Mouse (Mus musculus) ES-Bruce4 (cell line): ENCODE measurements at regions not wholly inside any gene's neighbourhood (a gene's known extent, or its start where the extent isn't known, plus 50 kb on each side); places are given as distances from the start of the nearest gene placed in this dataset.

Experiments used
- H3K27ac ChIP-seq: 2 replicates; pipeline ENCODE4 v1.5.1; 2012; ENCODE audit warnings: low read length, inconsistent platforms; ENCODE audit not compliant: insufficient read depth
- H3K27me3 ChIP-seq: 2 replicates; pipeline ENCODE4 v1.6.1; 2012; ENCODE audit warnings: mild to moderate bottlenecking, low read length, inconsistent platforms; ENCODE audit not compliant: control insufficient read depth, poor library complexity, insufficient read depth, severe bottlenecking
- H3K36me3 ChIP-seq: 2 replicates; pipeline ENCODE4 v1.6.1; 2012; ENCODE audit warnings: inconsistent platforms, mild to moderate bottlenecking, low read length, moderate library complexity; ENCODE audit not compliant: control insufficient read depth, poor library complexity, insufficient read depth, severe bottlenecking
- H3K4me1 ChIP-seq: one replicate; pipeline ENCODE4 v1.8.1; 2011; ENCODE audit warnings: low read length; ENCODE audit not compliant: control insufficient read depth, insufficient read depth
- H3K4me3 ChIP-seq: 2 replicates; pipeline ENCODE4 v1.5.1; 2011; ENCODE audit warnings: low read depth, mild to moderate bottlenecking, low read length
- H3K9ac ChIP-seq: 2 replicates; pipeline ENCODE4 v1.6.1; 2012; ENCODE audit warnings: low read depth, mild to moderate bottlenecking, inconsistent platforms; ENCODE audit not compliant: poor library complexity, severe bottlenecking
- H3K9me3 ChIP-seq: replicated peaks from 2 replicates; pipeline ENCODE4 v1.6.1; 2012; ENCODE audit warnings: mild to moderate bottlenecking, low read length, inconsistent platforms; ENCODE audit not compliant: control insufficient read depth, poor library complexity, insufficient read depth, severe bottlenecking
- CTCF ChIP-seq: IDR thresholded peaks from one replicate; pipeline ENCODE4 v1.8.1; 2011; ENCODE audit warnings: low read depth, low read length
- EP300 ChIP-seq: IDR thresholded peaks from 2 replicates; pipeline ENCODE4 v1.6.1; 2011; ENCODE audit warnings: low read depth, low read length; ENCODE audit not compliant: insufficient read depth
- POLR2A ChIP-seq: IDR thresholded peaks from one replicate; pipeline ENCODE4 v1.8.1; 2011; ENCODE audit warnings: low read length; ENCODE audit not compliant: insufficient read depth

DNA sequence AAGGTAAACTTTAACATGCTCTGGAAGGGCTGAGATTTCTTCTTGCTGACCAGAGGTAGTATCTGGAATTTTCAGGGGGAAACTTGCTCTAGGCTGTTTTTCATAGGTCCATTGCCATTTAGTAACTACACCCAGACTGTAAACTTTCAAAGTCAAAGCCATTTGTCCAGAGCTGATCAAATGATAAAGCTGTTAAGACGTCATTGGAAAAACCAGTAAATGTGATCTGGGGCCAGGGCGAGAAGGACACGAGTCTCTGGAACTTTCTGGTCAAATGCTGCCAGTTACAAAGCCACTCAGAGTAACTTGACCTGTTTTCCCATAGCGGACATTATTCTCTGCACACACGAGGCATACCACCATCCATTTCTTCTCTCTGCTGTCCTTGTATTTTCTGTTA is 148.9 kb upstream of the Tsc22d1 start:
- no peaks in the 10 kb centered on the region for H3K4me1 ChIP-seq
- H3K27ac ChIP-seq, result no peak overlapping the region
- H3K36me3 ChIP-seq, result no peaks in the 10 kb centered on the region
- no peak for TF ChIP-seq POLR2A
- no peak for TF ChIP-seq CTCF
- no peak for TF ChIP-seq EP300
- H3K9me3 ChIP-seq, result peaks cover 3% of the 10 kb centered on the region; the same call in 1 of the 2 replicates
- no peak overlapping the region for H3K4me3 ChIP-seq
- H3K27me3 ChIP-seq, result peaks cover 1% of the 10 kb centered on the region; the same call in 1 of the 2 replicates
- H3K9ac ChIP-seq, result no peak overlapping the region

GRCm38 (mm10) chr14:76266249-76266648 is 148.5 kb upstream of the Tsc22d1 start:
- Histone ChIP-seq H3K9me3 (peaks cover 3% of the 10 kb centered on the region; the same call in 1 of the 2 replicates), H3K4me3 (no peak overlapping the region), H3K27ac (0 out of 2 replicates have a peak overlapping the region, but pooled peaks have one; percentile 43), H3K36me3 (no peaks in the 10 kb centered on the region), H3K27me3 (peaks cover 1% of the 10 kb centered on the region; the same call in 1 of the 2 replicates), H3K9ac (no peak overlapping the region), H3K4me1 (no peaks in the 10 kb centered on the region)
- TF ChIP-seq EP300 (no peak), POLR2A (no peak), CTCF (peak; percentile 54)

DNA sequence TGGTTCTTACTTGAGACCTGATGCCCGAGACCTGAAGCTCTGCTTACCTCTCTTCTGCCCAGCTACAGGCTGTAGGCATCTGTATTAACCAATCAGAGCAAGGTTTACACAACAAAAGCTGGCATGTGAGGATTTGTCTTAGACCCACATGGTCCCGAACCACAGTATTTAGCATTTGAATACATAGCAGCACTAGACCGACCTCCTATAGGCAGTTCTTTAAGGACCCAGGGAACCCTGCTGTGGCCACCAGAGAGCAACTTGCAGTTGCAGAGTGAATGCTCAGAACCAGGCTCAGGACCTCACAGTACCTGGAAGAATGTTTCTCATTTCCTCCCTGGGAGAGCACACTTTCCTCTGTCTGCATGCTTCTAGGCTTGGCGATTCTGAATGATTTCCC is 147.7 kb upstream of the Tsc22d1 start:
- TF ChIP-seq CTCF (no peak), EP300 (peak; percentile 63; the same call in 1 of the 2 replicates)
- Histone ChIP-seq H3K9me3 (peaks cover 3% of the 10 kb centered on the region; the same call in 1 of the 2 replicates), H3K9ac (no peak overlapping the region), H3K36me3 (no peaks in the 10 kb centered on the region), H3K27ac (0 out of 2 replicates have a peak overlapping the region, but pooled peaks have one; percentile 43), H3K4me3 (no peak overlapping the region), H3K27me3 (peaks cover 1% of the 10 kb centered on the region; the same call in 1 of the 2 replicates), H3K4me1 (no peaks in the 10 kb centered on the region)

DNA sequence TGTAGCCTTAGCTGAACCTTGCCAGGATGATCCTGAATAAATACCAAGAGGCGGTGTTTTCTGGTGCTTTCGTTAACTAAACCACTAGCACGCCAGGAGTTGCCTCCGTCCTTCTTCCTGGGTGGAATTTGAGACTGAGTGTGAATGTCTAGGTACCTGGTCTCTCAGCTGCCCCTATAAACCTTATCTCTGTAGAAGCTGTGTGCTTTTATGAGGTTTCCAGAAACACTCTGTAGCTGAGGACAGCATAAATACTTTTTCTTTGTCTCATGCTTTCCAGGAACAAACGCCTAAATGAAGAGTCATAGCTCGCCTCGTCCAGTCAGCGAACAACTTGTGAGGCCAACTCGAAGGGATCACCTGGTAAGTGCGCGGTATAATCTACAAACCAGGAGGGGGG is 143.6 kb upstream of the Tsc22d1 start:
- Histone ChIP-seq H3K9ac (no peak overlapping the region), H3K4me3 (no peak overlapping the region), H3K4me1 (no peaks in the 10 kb centered on the region), H3K27ac (no peak overlapping the region), H3K9me3 (no peaks in the 10 kb centered on the region), H3K36me3 (no peaks in the 10 kb centered on the region), H3K27me3 (peaks cover 1% of the 10 kb centered on the region; the same call in 1 of the 2 replicates)
- TF ChIP-seq POLR2A (no peak), EP300 (no peak), CTCF (no peak)

DNA sequence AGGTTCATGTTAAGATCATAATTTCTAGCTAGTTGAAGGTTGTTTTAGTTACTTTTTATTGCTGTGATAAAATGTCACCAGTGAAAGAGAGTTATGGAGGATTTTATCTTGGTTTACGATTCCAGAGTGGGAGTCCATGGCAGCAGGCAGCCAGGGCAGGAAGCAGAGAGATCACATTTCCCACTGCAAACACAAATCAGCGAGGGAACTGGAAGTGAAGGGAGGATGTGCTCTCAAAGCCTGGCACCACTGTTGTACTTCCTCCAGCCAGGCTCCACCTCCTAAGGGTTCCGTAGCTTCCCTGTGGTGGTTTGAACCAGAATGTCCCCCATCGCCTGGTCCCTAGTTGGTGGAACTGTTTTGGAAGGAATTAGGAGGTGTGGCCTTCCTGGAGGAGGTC is 141.9 kb upstream of the Tsc22d1 start:
- H3K27me3 ChIP-seq, result no peaks in the 10 kb centered on the region
- no peaks in the 10 kb centered on the region for H3K9me3 ChIP-seq
- no peak overlapping the region for H3K9ac ChIP-seq
- no peaks in the 10 kb centered on the region for H3K4me1 ChIP-seq
- H3K36me3 ChIP-seq, result no peaks in the 10 kb centered on the region
- TF ChIP-seq EP300 (no peak), CTCF (no peak), POLR2A (no peak)
- no peak overlapping the region for H3K27ac ChIP-seq
- H3K4me3 ChIP-seq, result no peak overlapping the region

DNA sequence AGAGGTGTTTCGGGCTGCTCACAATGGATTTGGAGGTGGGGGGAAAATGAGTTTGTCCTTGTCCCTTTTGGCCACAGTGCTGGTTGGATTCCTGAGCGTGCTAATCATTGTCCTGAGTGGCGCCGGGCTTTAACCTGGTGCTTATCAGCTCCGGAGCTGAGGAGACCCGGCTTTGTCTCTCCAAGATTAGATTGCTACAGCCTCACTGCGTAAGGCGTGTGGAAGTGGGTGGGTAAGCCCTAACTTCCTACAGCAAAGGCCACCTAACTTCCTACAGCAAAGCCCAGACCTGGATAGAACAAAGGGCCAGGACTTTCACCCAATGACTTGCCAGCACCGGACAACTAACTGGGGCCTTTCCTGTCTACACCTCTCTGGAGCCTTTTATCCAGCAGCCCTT is 138.1 kb upstream of the Tsc22d1 start:
- Histone ChIP-seq H3K4me3 (no peak overlapping the region), H3K9me3 (no peaks in the 10 kb centered on the region), H3K27ac (no peak overlapping the region), H3K27me3 (no peaks in the 10 kb centered on the region), H3K9ac (no peak overlapping the region), H3K36me3 (no peaks in the 10 kb centered on the region), H3K4me1 (peaks cover 2% of the 10 kb centered on the region)
- TF ChIP-seq CTCF (no peak), EP300 (no peak), POLR2A (no peak)
